Mouse (Mus musculus) kidney, adult 2 months (tissue): ENCODE results near the gene Shcbp1l. TPM values are rescaled to one million over a fixed set of nuclear protein-coding genes. Genes with fewer than 3 reads are reported as not detected.
"Not testable (repeated sequence)": the region's sequence is repeated elsewhere in the genome, so short reads cannot be mapped to it uniquely, and the experiment has no call there.

Experiments
- DNase-seq: peaks from one replicate; pipeline ENCODE4 v3.0.0; 2021
- H3K27ac ChIP-seq: fragments of 200-500 bp; 2 replicates; pipeline ENCODE4 v1.5.1; 2012; ENCODE audit warnings: low read depth, low read length, control low read depth, inconsistent platforms; ENCODE audit not compliant: insufficient read depth
- H3K27me3 ChIP-seq: fragments of 200-500 bp; replicated peaks from 2 replicates; pipeline ENCODE4 v1.6.1; 2012; ENCODE audit warnings: mild to moderate bottlenecking, moderate library complexity, low read length, inconsistent platforms; ENCODE audit not compliant: control insufficient read depth, insufficient read depth
- H3K36me3 ChIP-seq: fragments of 200-500 bp; 2 replicates; pipeline ENCODE4 v1.6.1; 2012; ENCODE audit warnings: mild to moderate bottlenecking, moderate library complexity, low read length, inconsistent platforms; ENCODE audit not compliant: control insufficient read depth, insufficient read depth
- H3K4me1 ChIP-seq: fragments of 200-500 bp; 2 replicates; pipeline ENCODE4 v1.6.1; 2011; ENCODE audit warnings: low read length; ENCODE audit not compliant: control insufficient read depth, insufficient read depth
- H3K4me3 ChIP-seq: fragments of 200-500 bp; 2 replicates; pipeline ENCODE4 v1.5.1; 2011; ENCODE audit warnings: mild to moderate bottlenecking, low read depth, low read length, control low read depth; ENCODE audit not compliant: insufficient read depth
- CTCF ChIP-seq: fragments of 200-500 bp; conservative IDR thresholded peaks from 2 replicates; pipeline ENCODE4 v1.5.1; 2011; ENCODE audit warnings: low read depth, mild to moderate bottlenecking, control low read depth, low read length, moderate library complexity, mixed read lengths; ENCODE audit not compliant: insufficient read depth, insufficient read length
- POLR2A ChIP-seq: fragments of 200-500 bp; IDR thresholded peaks from one replicate; pipeline ENCODE4 v1.6.1; 2011; ENCODE audit warnings: low read depth, low read length, control low read depth
- WGBS: fragments of 180-500 bp; shearing (Covaris S2); methylation state at CpG from one replicate; pipeline ENCODE4 v1.1.7; 2018; 5-methylcytosine and 5-hydroxymethylcytosine counted together
- polyA plus RNA-seq: library from polyadenylated mRNA; depleted of rRNA; stranded (reverse); fragments of >200 nt; gene quantifications from 2 replicates; pipeline ENCODE4 v1.2.3, GENCODE M21; 2012; rRNA removed

Gene Shcbp1l
- polyA plus RNA-seq: 0.04 and 0.06 TPM in 2 replicates

GRCm38 (mm10) chr1:153424770-153425584 lies at the start of gene Shcbp1l:
TSS of gene Shcbp1l (plus strand) at chr1:153425162.
- DNase-seq: peak; percentile 51
- Histone ChIP-seq H3K36me3 (no peaks in the 10 kb centered on the region), H3K27ac (no peak within 1 kb of the TSS), H3K27me3 (no peaks in the 10 kb centered on the region), H3K4me3 (peak within 1 kb of the TSS; percentile 47), H3K4me1 (peaks cover 4% of the 10 kb centered on the region; the same call in 1 of the 2 replicates)
- TF ChIP-seq CTCF (no peak), POLR2A (no peak)
- WGBS: 10% methylated on average over 59 of the region's 60 CpGs

GRCm38 (mm10) chr1:153376446-153376845 lies 48.5 kb upstream of the Shcbp1l start:
- DNase-seq: no peak
- TF ChIP-seq POLR2A (no peak), CTCF (no peak)
- Histone ChIP-seq H3K36me3 (no peaks in the 10 kb centered on the region), H3K27me3 (no peaks in the 10 kb centered on the region), H3K4me1 (no peaks in the 10 kb centered on the region), H3K27ac (no peak overlapping the region), H3K4me3 (no peak overlapping the region)
- 68% methylated on average over 6 of the region's 6 CpGs for WGBS

DNA sequence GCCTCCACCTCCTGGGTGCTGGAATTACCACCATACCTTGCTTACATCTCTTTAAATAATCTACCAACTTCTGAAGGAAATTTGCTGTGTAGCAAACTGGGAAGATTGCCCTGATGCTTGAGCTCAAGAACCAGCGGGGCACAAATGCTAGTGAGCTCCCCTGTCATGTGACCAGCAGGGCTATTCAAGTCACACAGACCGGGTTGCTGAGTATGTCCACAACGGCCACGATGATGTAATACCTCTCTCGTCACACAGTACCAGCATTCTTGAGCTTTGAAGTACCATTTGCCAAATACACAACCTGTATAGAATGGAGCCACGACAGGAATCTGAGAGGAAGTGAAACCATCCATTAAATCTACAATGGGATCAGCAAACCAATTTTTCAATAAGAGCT lies 46.4 kb upstream of the Shcbp1l start:
- H3K27ac ChIP-seq: no peak overlapping the region
- TF ChIP-seq POLR2A (no peak), CTCF (no peak)
- WGBS: 64% methylated on average over 6 of the region's 6 CpGs
- no peaks in the 10 kb centered on the region for H3K4me1 ChIP-seq
- no peaks in the 10 kb centered on the region for H3K36me3 ChIP-seq
- no peak for DNase-seq
- no peak overlapping the region for H3K4me3 ChIP-seq
- H3K27me3 ChIP-seq: no peaks in the 10 kb centered on the region

GRCm38 (mm10) chr1:153379832-153380231 lies 45.1 kb upstream of the Shcbp1l start:
- Histone ChIP-seq H3K27me3 (no peaks in the 10 kb centered on the region), H3K4me1 (no peaks in the 10 kb centered on the region), H3K27ac (no peak overlapping the region), H3K4me3 (no peak overlapping the region), H3K36me3 (no peaks in the 10 kb centered on the region)
- WGBS: 74% methylated on average over 5 of the region's 5 CpGs
- TF ChIP-seq POLR2A: no peak
- TF ChIP-seq CTCF: no peak
- DNase-seq: no peak

- Histone ChIP-seq H3K4me3 (no peak overlapping the region), H3K27me3 (no peaks in the 10 kb centered on the region), H3K27ac (no peak overlapping the region), H3K36me3 (no peaks in the 10 kb centered on the region), H3K4me1 (no peaks in the 10 kb centered on the region)
- 82% methylated on average over 9 of the region's 9 CpGs for WGBS
- DNase-seq: no peak
- no peak for TF ChIP-seq POLR2A
- no peak for TF ChIP-seq CTCF
Measured at GRCm38 (mm10) chr1:153380746-153381282, 44.1 kb upstream of the Shcbp1l start.

GRCm38 (mm10) chr1:153385081-153385480 lies 39.9 kb upstream of the Shcbp1l start:
- H3K27me3 ChIP-seq: no peaks in the 10 kb centered on the region
- H3K4me3 ChIP-seq: no peak overlapping the region
- H3K4me1 ChIP-seq: no peaks in the 10 kb centered on the region
- H3K27ac ChIP-seq: no peak overlapping the region
- TF ChIP-seq POLR2A: no peak
- TF ChIP-seq CTCF: no peak
- DNase-seq: peak; percentile 44
- WGBS: 58% methylated on average over 6 of the region's 6 CpGs
- H3K36me3 ChIP-seq: no peaks in the 10 kb centered on the region

GRCm38 (mm10) chr1:153385661-153386060 lies 39.3 kb upstream of the Shcbp1l start:
- 80% methylated on average over 5 of the region's 5 CpGs for WGBS
- not testable (repeated sequence) for H3K27ac ChIP-seq, H3K4me3 ChIP-seq, H3K4me1 ChIP-seq, H3K36me3 ChIP-seq, H3K27me3 ChIP-seq, DNase-seq
